Mouse (Mus musculus) heart, embryonic 13.5 days (tissue): ENCODE measurements around the gene Erh. TPM values are rescaled to one million over a fixed set of nuclear protein-coding genes. Genes with fewer than 3 reads are reported as not detected.

Experiments
- ATAC-seq: fragments of 200-750 bp; cut with Nextera tagmentation; 2 replicates; pipeline ENCODE4 v1.8.0; 2017; ENCODE audit warnings: moderate TSS enrichment; ENCODE audit not compliant: insufficient number of reproducible peaks, low FRiP score, low TSS enrichment; ENCODE audit errors: extremely low read depth
- H3K27ac ChIP-seq: fragments of 300-500 bp; sonication (generic); replicated peaks from 2 replicates; pipeline ENCODE4 v1.5.1; 2015; ENCODE audit warnings: moderate library complexity, mild to moderate bottlenecking, inconsistent platforms
- H3K27me3 ChIP-seq: fragments of 300-500 bp; sonication (generic); replicated peaks from 2 replicates; pipeline ENCODE4 v1.6.1; 2015; ENCODE audit warnings: mild to moderate bottlenecking, inconsistent platforms
- H3K36me3 ChIP-seq: fragments of 300-500 bp; sonication (generic); 2 replicates; pipeline ENCODE4 v1.6.1; 2015; ENCODE audit warnings: mild to moderate bottlenecking, inconsistent platforms
- H3K4me1 ChIP-seq: fragments of 300-500 bp; sonication (generic); 2 replicates; pipeline ENCODE4 v1.6.1; 2015; ENCODE audit warnings: inconsistent platforms
- H3K4me2 ChIP-seq: fragments of 300-500 bp; sonication (generic); 2 replicates; pipeline ENCODE4 v1.6.1; 2015; ENCODE audit warnings: inconsistent platforms, mild to moderate bottlenecking, moderate library complexity
- H3K4me3 ChIP-seq: fragments of 300-500 bp; sonication (generic); 2 replicates; pipeline ENCODE4 v1.5.1; 2015; ENCODE audit warnings: moderate library complexity, mild to moderate bottlenecking, inconsistent platforms
- H3K9ac ChIP-seq: fragments of 300-500 bp; sonication (generic); 2 replicates; pipeline ENCODE4 v1.6.1; 2015; ENCODE audit warnings: inconsistent platforms, mild to moderate bottlenecking, moderate library complexity
- H3K9me3 ChIP-seq: fragments of 300-500 bp; sonication (generic); 2 replicates; pipeline ENCODE4 v1.6.1; 2016; ENCODE audit warnings: inconsistent platforms
- WGBS: fragments of 180-500 bp; shearing (Covaris S2); methylation state at CpG from one replicate; pipeline ENCODE4 v1.1.7; 2015; ENCODE audit warnings: mixed read lengths; 5-methylcytosine and 5-hydroxymethylcytosine counted together
- polyA plus RNA-seq: library from polyadenylated mRNA; unstranded; fragments of >200 nt; fragmentation: Nextera tagmentation; extraction: Ambion mirVana; gene quantifications from 2 replicates; pipeline ENCODE4 v1.2.1, GENCODE M21; 2015

The Erh gene
- polyA plus RNA-seq, 1 experiment from 2014 or later: 165 TPM

DNA sequence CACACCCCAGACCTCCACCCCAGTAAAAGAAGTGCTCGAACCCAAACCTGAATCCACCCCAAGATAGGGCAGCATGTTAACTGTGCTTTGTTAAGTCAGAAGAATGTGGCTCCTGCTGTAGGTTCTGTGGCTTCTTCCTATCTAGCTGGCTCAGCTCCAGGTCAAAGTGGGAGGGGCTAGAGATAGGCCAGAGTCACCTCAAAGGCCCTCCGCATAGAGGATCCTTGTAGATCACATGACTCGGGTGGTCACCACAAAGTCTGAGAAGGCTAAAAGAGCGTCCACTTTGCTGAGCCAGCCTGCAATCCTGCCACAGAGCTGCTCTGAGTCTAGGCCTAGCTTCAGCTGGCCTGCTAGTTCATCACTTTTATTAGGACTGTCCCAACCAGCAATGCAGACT, 50.0 kb downstream of the Erh start:
- WGBS: 32% methylated on average over 4 of the region's 4 CpGs
- no peaks in the 10 kb centered on the region for H3K27me3 ChIP-seq
- H3K4me1 ChIP-seq: peaks cover 20% of the 10 kb centered on the region
- H3K4me2 ChIP-seq: no peak overlapping the region
- no peak overlapping the region for H3K4me3 ChIP-seq
- no peak for ATAC-seq
- no peaks in the 10 kb centered on the region for H3K9me3 ChIP-seq
- H3K9ac ChIP-seq: no peak overlapping the region
- H3K27ac ChIP-seq: no peak overlapping the region
- H3K36me3 ChIP-seq: no peaks in the 10 kb centered on the region

DNA sequence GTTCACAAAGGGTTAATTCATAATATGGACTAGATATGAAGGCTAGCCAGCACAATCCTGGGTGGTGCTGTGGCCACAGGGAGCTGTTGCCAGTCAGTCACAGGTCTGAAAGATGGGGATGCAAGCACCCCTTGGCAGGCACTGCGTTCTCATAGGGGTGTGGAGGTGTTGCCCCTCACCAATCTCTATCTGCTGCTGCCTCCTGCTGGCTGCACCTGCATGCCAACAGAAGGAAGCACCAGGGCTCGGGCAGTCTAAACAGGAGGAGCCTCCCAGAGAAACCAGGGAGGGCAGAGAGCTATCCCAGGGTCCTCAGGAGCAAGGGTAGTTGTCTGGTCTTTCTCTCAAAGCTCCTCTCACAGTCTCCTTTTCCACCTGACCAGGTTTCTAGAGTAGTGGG, 59.2 kb downstream of the Erh start:
- no peaks in the 10 kb centered on the region for H3K36me3 ChIP-seq
- no peaks in the 10 kb centered on the region for H3K4me1 ChIP-seq
- no peak overlapping the region for H3K9ac ChIP-seq
- H3K27me3 ChIP-seq: 0 out of 2 replicates have a peak, but pooled peaks cover 3% of the 10 kb centered on the region
- H3K27ac ChIP-seq: no peak overlapping the region
- 27% methylated on average over 2 of the region's 2 CpGs for WGBS
- no peak for ATAC-seq
- no peak overlapping the region for H3K4me3 ChIP-seq
- H3K9me3 ChIP-seq: no peaks in the 10 kb centered on the region
- no peak overlapping the region for H3K4me2 ChIP-seq

Other genes with a start within 250 kb of the Erh start
- gene Dcaf5, start 207.7 kb downstream of the Erh start, polyA plus RNA-seq: 9.2 and 10.6 TPM in 2 replicates
- 16.6 and 16.9 TPM in 2 replicates for gene Exd2, start 181.2 kb downstream of the Erh start, polyA plus RNA-seq
- gene Galnt16, start 126.1 kb downstream of the Erh start, polyA plus RNA-seq: 3.2 and 3.7 TPM in 2 replicates
- 15.9 and 17.2 TPM in 2 replicates for gene Slc39a9, start 458 bp downstream of the Erh start, polyA plus RNA-seq
- 0.57 and 0.78 TPM in 2 replicates for gene Plekhd1, start 48.2 kb upstream of the Erh start, polyA plus RNA-seq
- gene Ccdc177, start 116.3 kb upstream of the Erh start, polyA plus RNA-seq: 0.03 TPM in 1 of 2 replicates, not detected in the other
- gene Susd6, start 146.2 kb upstream of the Erh start, polyA plus RNA-seq: 13.6 and 14.3 TPM in 2 replicates